Mouse (Mus musculus) kidney, adult 2 months (tissue): ENCODE measurements around the gene Nebl. TPM values are rescaled to one million over a fixed set of nuclear protein-coding genes. Genes with fewer than 3 reads are reported as not detected.

Experiments used
- DNase-seq: peaks from one replicate; pipeline ENCODE4 v3.0.0; 2021
- H3K27ac ChIP-seq: fragments of 200-500 bp; 2 replicates; pipeline ENCODE4 v1.5.1; 2012; ENCODE audit warnings: low read depth, low read length, control low read depth, inconsistent platforms; ENCODE audit not compliant: insufficient read depth
- H3K27me3 ChIP-seq: fragments of 200-500 bp; replicated peaks from 2 replicates; pipeline ENCODE4 v1.6.1; 2012; ENCODE audit warnings: mild to moderate bottlenecking, moderate library complexity, low read length, inconsistent platforms; ENCODE audit not compliant: control insufficient read depth, insufficient read depth
- H3K36me3 ChIP-seq: fragments of 200-500 bp; 2 replicates; pipeline ENCODE4 v1.6.1; 2012; ENCODE audit warnings: mild to moderate bottlenecking, moderate library complexity, low read length, inconsistent platforms; ENCODE audit not compliant: control insufficient read depth, insufficient read depth
- H3K4me1 ChIP-seq: fragments of 200-500 bp; 2 replicates; pipeline ENCODE4 v1.6.1; 2011; ENCODE audit warnings: low read length; ENCODE audit not compliant: control insufficient read depth, insufficient read depth
- H3K4me3 ChIP-seq: fragments of 200-500 bp; 2 replicates; pipeline ENCODE4 v1.5.1; 2011; ENCODE audit warnings: mild to moderate bottlenecking, low read depth, low read length, control low read depth; ENCODE audit not compliant: insufficient read depth
- CTCF ChIP-seq: fragments of 200-500 bp; conservative IDR thresholded peaks from 2 replicates; pipeline ENCODE4 v1.5.1; 2011; ENCODE audit warnings: low read depth, mild to moderate bottlenecking, control low read depth, low read length, moderate library complexity, mixed read lengths; ENCODE audit not compliant: insufficient read depth, insufficient read length
- POLR2A ChIP-seq: fragments of 200-500 bp; IDR thresholded peaks from one replicate; pipeline ENCODE4 v1.6.1; 2011; ENCODE audit warnings: low read depth, low read length, control low read depth
- WGBS: fragments of 180-500 bp; shearing (Covaris S2); methylation state at CpG from one replicate; pipeline ENCODE4 v1.1.7; 2018; 5-methylcytosine and 5-hydroxymethylcytosine counted together
- polyA plus RNA-seq: library from polyadenylated mRNA; depleted of rRNA; stranded (reverse); fragments of >200 nt; gene quantifications from 2 replicates; pipeline ENCODE4 v1.2.3, GENCODE M21; 2012; rRNA removed

Nebl gene
- polyA plus RNA-seq, result 3.9 and 5.8 TPM in 2 replicates

DNA sequence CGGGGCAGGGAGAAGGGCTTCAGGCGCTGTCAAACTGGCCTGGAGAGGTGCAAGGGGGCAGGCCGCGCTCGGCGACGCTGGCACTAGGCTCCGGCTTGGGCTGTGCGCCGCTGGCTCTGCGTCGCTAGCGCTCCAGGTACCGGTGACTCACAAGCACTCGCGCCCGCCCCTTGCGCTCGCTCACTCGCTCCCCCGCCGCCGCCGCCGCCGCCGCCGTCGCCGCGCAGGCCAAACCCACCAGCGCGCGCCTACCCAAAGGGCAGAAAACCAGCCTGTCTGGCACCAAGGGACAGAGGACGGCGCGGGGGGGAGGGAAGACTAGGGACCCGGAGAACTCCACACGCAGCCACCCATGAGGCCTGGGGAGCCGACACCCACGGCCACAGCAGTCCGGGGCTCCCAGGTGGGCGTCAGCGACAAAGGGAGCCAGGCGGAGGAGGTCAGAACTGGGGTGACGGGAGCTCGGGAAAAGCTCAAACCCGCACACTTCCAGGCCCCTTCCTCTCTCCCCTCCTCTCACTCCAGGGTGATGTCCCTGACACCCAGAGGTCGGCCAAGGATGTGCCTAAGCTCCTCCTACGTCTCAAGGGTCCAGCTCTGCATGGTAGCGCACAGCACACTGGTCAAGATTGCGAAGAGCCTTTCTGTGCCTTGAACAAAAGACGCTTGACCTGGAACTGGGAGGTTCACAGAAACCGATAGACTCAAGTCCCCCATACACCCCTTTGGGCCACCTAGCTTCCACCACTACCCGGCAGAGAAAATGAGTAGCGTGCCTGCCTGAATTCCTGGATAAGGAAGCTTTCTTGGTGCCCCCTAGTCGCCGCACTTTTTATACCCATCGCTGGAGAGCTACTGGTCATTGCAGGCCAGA, at the start of gene Nebl:
TSS of gene Nebl (minus strand) at position 508 of the 874 bp plus-strand sequence.
- WGBS, result 4% methylated on average over 59 of the region's 59 CpGs
- H3K36me3 ChIP-seq, result no peaks in the 10 kb centered on the region
- no peak within 1 kb of the TSS for H3K27ac ChIP-seq
- H3K4me3 ChIP-seq, result peak within 1 kb of the TSS; percentile 42
- 0 out of 2 replicates have a peak, but pooled peaks cover 2% of the 10 kb centered on the region for H3K27me3 ChIP-seq
- no peaks in the 10 kb centered on the region for H3K4me1 ChIP-seq
- TF ChIP-seq CTCF, result no peak
- peak; percentile 8 for DNase-seq

DNA sequence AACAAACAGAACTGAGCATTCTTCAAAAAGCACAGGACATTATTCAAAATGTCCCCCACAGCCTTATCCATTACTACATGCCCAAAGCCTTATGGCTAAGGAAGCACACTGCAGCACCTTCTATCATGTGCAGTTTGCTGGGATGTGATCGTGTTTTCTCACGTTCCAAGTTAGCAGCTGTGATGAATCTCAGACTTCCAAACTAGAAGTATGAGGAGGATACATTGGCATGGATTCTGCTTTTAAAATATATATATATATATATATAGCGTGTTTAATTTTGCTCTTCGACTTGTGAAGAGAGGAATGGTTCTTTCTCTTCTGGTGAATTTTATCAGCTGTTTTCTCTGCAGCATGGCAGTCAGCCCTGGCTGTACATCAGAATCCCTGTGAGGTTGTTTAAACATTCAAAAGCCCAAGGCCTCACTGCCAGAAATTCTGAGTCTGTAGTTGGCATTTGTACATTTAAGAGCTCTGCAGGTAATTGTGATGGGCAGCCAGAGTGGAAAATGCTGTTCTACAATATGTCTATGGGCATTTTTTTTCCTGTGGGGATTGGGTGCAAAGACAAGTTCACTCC, 39.1 kb upstream of the Nebl start:
- 86% methylated on average over 4 of the region's 4 CpGs for WGBS
- no peaks in the 10 kb centered on the region for H3K4me1 ChIP-seq
- DNase-seq, result no peak
- H3K36me3 ChIP-seq, result no peaks in the 10 kb centered on the region
- no peak for TF ChIP-seq CTCF
- TF ChIP-seq POLR2A, result no peak
- no peak overlapping the region for H3K4me3 ChIP-seq
- H3K27me3 ChIP-seq, result no peaks in the 10 kb centered on the region
- H3K27ac ChIP-seq, result no peak overlapping the region

DNA sequence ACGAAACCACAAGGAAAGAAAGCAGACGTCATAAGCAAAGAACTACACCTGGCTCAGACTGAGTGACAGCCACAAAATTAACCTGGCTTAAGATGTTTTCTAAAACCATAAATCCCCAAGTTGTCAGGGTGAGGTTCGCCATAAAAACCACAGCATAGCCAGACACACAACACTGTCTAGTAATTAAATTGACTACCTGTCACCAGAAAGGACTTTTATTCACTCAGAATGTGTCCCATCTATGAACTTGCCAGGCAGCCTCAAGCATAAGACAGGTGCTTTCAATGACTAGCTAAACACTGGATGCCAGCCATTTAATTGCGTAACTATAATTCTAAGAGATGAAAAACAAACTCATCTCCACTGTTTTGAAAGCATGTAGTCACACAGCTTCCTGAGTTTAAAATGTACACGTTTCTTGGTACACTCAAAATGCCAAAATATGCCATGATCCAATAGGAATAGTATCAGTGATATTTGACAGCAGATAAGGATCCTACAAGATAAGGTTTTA, 38.0 kb upstream of the Nebl start:
- no peaks in the 10 kb centered on the region for H3K4me1 ChIP-seq
- no peaks in the 10 kb centered on the region for H3K27me3 ChIP-seq
- TF ChIP-seq CTCF, result no peak
- TF ChIP-seq POLR2A, result no peak
- no peak overlapping the region for H3K27ac ChIP-seq
- 63% methylated on average over 5 of the region's 5 CpGs for WGBS
- no peak overlapping the region for H3K4me3 ChIP-seq
- no peaks in the 10 kb centered on the region for H3K36me3 ChIP-seq
- no peak for DNase-seq

DNA sequence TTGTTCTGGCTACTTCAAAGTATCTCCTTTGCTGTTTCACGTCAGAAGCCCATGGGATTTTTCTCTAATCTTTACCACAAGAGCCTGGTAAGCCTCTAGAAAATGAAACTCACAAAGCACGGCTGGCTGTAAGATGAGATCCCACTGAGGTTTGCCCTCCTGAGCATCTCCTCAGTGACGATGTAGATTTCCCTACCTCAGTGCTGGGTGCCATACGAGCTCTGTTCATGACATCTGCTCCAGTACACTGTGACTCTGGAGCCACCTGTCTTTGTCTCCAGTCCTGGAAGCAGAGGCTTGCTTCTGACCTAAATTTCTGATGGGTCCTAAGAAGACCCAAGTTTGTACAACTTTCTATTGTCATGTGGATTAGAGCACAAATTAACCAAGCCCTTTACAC, 25.0 kb upstream of the Nebl start:
- Histone ChIP-seq H3K4me1 (no peaks in the 10 kb centered on the region), H3K36me3 (no peaks in the 10 kb centered on the region), H3K4me3 (no peak overlapping the region), H3K27ac (no peak overlapping the region), H3K27me3 (no peaks in the 10 kb centered on the region)
- no peak for TF ChIP-seq CTCF
- TF ChIP-seq POLR2A, result no peak
- DNase-seq, result no peak
- 43% methylated on average over 4 of the region's 4 CpGs for WGBS

DNA sequence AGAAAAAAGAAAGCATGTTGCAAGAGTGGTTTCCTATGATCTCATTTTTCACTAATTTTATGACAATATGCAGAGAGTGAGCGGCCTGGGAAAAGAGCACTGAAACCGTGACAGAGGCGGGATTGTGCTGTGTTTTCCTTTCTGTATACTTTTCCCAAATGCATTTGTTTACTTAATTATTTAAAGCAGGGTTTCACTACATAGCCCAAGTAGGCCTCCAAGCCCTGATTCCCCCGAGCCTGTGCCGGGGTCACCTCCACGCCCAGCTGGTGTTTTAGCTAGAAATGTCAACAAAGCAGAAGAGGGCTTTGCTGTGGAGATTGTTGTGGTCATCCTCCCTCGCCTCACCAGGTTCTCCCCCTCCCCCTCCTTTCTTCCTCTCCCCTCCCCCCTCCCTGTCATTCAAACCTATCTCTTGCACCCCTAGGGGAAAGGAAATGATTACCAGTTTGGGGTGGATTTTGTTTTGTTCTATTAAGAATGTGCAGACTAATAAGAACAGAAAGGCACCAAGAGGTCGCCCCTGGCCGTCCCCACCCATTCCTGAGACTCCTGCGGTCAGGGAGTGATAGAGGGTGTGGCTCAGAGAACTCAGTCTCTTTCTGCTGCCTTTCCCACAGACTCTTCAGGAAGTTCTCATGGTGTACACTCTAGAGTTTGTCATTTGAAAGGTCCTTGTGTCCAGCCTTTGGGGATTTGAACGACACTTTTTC, 10.9 kb upstream of the Nebl start:
- no peak overlapping the region for H3K4me3 ChIP-seq
- no peaks in the 10 kb centered on the region for H3K36me3 ChIP-seq
- H3K27me3 ChIP-seq, result no peaks in the 10 kb centered on the region
- no peaks in the 10 kb centered on the region for H3K4me1 ChIP-seq
- peak; percentile 7 for DNase-seq
- H3K27ac ChIP-seq, result no peak overlapping the region
- WGBS, result 29% methylated on average over 11 of the region's 11 CpGs
- TF ChIP-seq POLR2A (no peak), CTCF (no peak)

DNA sequence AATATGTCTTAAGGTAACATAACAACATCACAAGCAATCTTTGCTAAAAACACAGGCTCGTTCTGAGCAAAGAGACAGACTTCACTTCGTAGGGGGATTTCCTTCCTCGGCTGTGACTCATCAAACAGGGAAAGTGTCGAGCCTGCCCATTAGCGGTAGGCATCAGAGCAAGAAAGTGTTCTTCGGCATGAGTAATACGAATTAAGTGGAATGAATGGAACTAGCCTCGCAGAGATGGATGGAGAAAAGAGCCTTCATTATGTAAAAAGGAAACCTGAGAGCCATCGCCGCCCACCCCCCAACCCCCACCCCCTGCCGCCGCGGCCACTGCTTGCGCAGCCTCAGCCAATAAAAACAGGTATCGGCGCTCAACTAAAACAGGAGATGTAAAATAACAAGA, 10.3 kb upstream of the Nebl start:
- Histone ChIP-seq H3K27me3 (no peaks in the 10 kb centered on the region), H3K4me1 (no peaks in the 10 kb centered on the region), H3K36me3 (no peaks in the 10 kb centered on the region), H3K4me3 (peak overlapping the region; percentile 11; the same call in 1 of the 2 replicates), H3K27ac (no peak overlapping the region)
- 5% methylated on average over 16 of the region's 16 CpGs for WGBS
- TF ChIP-seq CTCF, result no peak
- no peak for TF ChIP-seq POLR2A
- no peak for DNase-seq

DNA sequence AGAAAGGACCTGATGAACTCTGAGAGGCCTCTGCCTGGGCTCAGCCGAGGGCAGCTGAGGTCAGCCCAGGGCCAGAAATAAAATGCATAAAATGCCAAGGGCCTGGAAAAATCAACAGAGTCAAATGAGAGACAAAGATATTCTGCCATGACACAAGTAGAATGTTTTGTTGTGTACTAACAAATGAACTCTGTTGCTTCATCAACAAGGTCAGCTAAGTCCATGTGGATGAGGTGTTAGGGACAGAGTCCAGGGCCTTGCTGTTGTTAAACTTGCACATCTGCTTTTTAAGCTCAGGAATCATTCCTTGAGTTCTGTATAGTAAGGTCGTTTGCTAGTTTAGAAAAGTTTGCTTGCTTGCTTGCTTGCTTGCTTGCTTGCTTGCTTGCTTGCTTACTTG, 9.2 kb upstream of the Nebl start:
- TF ChIP-seq CTCF (no peak), POLR2A (no peak)
- no peak overlapping the region for H3K4me3 ChIP-seq
- WGBS, result 79% methylated on average over 2 of the region's 2 CpGs
- H3K36me3 ChIP-seq, result no peaks in the 10 kb centered on the region
- DNase-seq, result no peak
- H3K27me3 ChIP-seq, result no peaks in the 10 kb centered on the region
- H3K27ac ChIP-seq, result no peak overlapping the region
- no peaks in the 10 kb centered on the region for H3K4me1 ChIP-seq
